Mouse (Mus musculus) thymus, postnatal 14 days (tissue): ENCODE data around the gene E2f7.

ENCODE experiments used
- DNase-seq: peaks from one replicate; pipeline ENCODE4 v3.0.0; 2021

Gene E2f7

GRCm38 (mm10) chr10:110782655-110783054, 37.4 kb downstream of the E2f7 start:
- DNase-seq, result no peak

GRCm38 (mm10) chr10:110788049-110788752, 43.0 kb downstream of the E2f7 start:
- DNase-seq, result no peak

GRCm38 (mm10) chr10:110789683-110790082, 44.4 kb downstream of the E2f7 start:
- DNase-seq, result no peak

GRCm38 (mm10) chr10:110793150-110793787, 48.0 kb downstream of the E2f7 start:
- DNase-seq, result no peak

- DNase-seq, result peak; percentile 33
Observed at GRCm38 (mm10) chr10:110794564-110795205, 49.4 kb downstream of the E2f7 start.

GRCm38 (mm10) chr10:110795206-110795796, 50.1 kb downstream of the E2f7 start:
- no peak for DNase-seq

- no peak for DNase-seq
Observed at GRCm38 (mm10) chr10:110801296-110801695, 56.1 kb downstream of the E2f7 start.

GRCm38 (mm10) chr10:110804279-110805024, 59.2 kb downstream of the E2f7 start:
- no peak for DNase-seq

- no peak for DNase-seq
Observed at GRCm38 (mm10) chr10:110805025-110805740, 59.9 kb downstream of the E2f7 start.

- DNase-seq, result no peak
Observed at GRCm38 (mm10) chr10:110806471-110806870, 61.2 kb downstream of the E2f7 start.

- DNase-seq, result no peak
Observed at GRCm38 (mm10) chr10:110810528-110810927, 65.3 kb downstream of the E2f7 start.

- DNase-seq, result no peak
Observed at GRCm38 (mm10) chr10:110811209-110811861, 66.1 kb downstream of the E2f7 start.

- DNase-seq, result no peak
Observed at GRCm38 (mm10) chr10:110811862-110812225, 66.6 kb downstream of the E2f7 start.

- no peak for DNase-seq
Observed at GRCm38 (mm10) chr10:110821139-110821538, 75.9 kb downstream of the E2f7 start.

GRCm38 (mm10) chr10:110821692-110822091, 76.5 kb downstream of the E2f7 start:
- no peak for DNase-seq

- no peak for DNase-seq
Observed at GRCm38 (mm10) chr10:110832336-110832735, 87.1 kb downstream of the E2f7 start.

- no peak for DNase-seq
Observed at GRCm38 (mm10) chr10:110835115-110835806, 90.0 kb downstream of the E2f7 start.
